Mouse (Mus musculus): ENCODE measurements at regions not wholly inside any gene's neighbourhood (a gene's known extent, or its start where the extent isn't known, plus 50 kb on each side); places are given as distances from the start of the nearest gene placed in this dataset.

DNA sequence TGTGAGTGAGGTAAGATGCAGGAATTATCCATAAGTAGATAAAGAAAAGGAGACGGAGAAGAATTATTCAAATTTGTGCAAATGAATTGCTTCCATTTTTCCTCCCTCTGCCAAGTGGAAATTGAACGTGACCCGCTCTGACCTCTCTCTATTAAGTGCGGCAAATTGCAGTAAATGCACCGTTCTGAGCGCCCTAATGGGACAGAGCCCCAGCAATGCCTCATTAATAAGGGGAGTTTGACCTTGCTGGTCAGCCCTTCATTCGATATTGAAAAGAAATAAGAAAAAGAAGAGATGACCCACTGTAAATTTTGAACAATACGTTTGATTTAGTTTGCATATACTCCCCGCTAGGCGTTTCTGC is 137.0 kb downstream of the Gpat3 start:
- DNase-seq: no peak

DNA sequence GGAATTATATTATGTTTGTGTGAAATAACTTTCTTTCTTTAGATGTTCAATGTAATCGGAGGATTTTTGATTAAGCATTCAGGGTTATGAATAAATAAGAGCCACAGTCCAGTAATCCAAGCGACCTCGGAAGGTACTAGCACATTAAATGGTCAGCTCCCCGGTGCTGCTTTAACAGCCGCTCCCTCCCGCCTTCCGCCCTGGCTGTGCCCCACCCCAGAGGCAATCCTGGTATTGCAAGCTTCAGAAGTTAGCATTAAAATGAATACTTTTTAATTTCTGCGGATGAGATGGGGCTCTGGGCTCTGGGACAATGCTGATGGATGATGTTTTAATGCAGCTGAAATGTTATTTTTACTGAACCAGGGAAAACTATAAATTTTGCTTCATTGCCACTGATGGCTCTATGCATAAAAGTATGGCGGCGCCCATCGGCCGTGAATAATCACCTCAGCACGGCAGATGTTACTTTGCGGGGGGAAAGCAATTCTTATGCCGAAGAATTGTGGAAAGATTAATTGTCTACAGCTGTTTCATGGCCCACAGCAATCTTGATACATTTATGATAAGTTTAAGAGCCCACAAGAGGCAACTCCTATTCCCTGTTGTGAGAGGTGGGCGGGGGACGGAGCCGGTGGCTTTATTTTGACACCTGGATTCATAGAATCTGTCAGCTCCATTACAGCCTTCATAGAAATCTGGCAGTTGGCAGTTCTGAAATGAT is 136.5 kb downstream of the Gpat3 start:
- no peak for DNase-seq

DNA sequence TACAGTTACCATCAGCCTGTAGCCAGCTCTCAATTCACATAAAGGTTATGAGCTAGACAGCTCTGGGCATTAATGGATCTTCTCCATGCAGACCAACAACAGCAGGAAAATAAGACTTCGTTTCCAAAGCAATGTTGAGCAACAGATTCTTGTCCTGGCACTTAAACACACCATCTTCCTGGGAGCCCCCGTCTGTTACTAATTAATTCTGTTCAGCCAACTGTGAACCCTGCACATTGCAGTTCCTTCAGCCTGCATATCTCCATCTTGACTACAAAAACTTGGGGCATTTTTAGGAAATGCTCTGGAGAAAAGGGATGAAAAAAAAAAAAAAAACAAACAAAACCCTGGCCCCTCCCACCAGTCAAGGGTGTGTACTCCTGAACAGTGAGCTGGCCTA is 131.2 kb downstream of the Gpat3 start:
- DNase-seq: no peak

DNA sequence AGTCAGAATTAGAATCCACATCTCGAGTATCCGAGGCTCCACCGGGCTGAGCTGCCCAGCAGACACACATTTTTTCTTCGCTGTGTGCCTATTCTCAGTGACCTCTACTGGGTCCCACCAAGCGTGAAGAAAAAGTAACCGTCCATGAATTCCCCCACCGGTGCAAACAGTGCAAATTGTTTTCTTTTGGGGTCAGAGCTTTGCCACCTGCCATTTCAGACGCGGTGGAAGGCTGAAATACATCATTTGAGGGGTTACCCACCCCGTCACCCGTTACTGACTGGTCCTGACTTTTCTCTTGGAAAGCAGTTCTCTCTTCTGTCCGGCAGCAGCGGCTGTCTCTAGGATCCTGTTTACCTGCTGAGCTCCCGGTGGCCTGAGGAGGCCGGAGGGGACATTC is 105.7 kb downstream of the Gpat3 start:
- DNase-seq: no peak
